Mouse (Mus musculus): ENCODE data around the gene Pmpcb.

DNA sequence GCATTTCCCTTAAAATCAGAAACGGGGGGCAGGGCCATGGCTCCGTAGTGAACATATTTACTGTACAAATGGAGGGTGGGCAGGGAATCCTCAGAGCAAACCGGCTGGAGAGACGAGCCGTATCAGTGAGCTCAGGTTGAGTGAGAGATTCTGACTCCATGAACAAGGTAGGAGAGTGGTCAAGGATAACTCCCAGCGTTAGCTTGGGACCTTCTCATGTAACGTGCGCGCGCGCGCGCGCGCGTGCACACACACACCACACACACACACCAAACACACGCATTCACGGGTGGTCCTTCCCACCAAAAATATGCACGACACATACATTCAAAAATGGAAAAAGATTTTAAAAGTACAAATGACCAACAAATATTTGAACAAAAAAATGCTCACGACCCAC, 1.8 kb upstream of the Pmpcb start:
- TF ChIP-seq CTCF (IDR thresholded peaks at IDR 0.05; ENCODE audit: control insufficient read depth, insufficient read depth, insufficient read length) (no peak), USF1 (IDR thresholded peaks at IDR 0.05; ENCODE audit: low read depth) (no peak), MYOD1 (IDR thresholded peaks at IDR 0.05; ENCODE audit: control insufficient read depth, insufficient read length, low read depth) (no peak), CEBPB (IDR thresholded peaks at IDR 0.05; ENCODE audit: low read depth) (no peak)

All from C2C12 (cell line).